Mouse (Mus musculus) R1 (cell line): ENCODE results near the gene Cyp2w1.

Experiments
- DNase-seq: peaks from one replicate; pipeline ENCODE4 v3.0.0-alpha.2; 2018; ENCODE audit warnings: low read depth, low spot score

Gene Cyp2w1

GRCm38 (mm10) chr5:139403692-139404260 lies 51.4 kb downstream of the Cyp2w1 start:
- DNase-seq = no peak

DNA sequence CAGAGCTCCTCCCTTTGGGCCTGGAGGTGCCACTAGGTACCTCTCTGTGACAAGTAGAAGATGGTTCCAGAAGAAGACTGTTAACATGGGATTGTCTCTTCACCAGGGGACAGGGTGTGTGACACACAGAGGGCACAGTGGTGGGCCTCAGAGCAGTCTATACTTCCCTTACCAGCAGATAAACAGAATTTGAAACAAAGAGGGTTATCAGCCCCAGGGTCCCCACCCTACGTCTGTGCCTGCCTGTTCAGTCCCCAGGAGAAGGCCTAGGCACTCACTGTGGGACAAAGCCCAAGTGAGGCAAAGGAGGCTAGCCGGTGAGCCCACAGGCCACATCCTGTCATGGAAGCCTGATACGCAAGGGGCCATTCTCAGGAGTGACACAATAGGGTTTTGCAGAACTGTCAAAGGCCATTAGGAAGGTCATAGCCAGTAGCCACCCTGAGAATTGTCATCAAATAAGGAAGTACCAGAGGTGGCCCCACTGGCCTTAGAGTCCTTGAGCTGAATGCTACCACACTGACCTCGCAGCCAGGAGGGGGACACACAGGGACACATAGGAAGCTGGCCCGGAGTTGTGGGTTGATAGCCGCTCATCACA lies 52.5 kb downstream of the Cyp2w1 start, which contains the start of gene C130050O18Rik:
Gene C130050O18Rik (plus strand): TSS at position 480 of the 601 bp plus-strand sequence.
- no peak for DNase-seq

DNA sequence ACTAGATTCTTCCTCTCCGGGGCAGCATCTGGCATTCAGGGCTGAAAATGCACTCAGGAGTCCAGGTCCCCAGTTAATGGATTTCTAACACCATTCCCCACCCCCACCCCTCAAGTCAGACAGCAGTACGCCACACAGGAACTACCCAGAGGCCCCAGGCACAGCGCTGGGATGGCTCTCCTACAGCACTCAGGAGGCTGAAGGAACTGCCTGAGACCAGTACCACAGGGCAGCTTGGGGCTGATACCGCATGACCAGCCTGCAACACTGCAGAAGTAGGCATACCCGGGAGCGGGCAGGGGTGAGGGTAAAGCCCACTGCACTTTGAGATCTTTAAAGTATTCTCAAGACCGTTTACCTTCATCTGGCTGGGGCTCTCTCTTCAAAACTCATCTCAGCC lies 53.1 kb downstream of the Cyp2w1 start:
- DNase-seq = no peak

DNA sequence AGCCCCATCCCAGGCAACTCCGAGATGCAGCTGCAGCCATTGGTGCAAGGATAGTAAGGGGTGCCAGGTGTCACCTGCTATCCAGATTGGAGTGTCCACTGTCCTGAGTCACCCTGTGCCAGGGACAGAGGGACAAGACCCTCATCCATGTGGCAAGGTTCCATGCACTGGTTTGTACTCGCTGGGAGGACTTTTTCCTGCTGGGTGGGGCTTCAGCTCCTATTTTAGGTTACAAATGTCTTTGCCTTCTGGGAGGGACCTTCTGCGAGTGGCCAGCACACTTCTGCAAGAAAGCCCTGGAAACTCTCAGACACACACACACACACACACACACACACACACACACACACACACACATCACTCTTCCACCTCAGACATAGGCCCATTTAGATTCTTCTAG lies 53.5 kb downstream of the Cyp2w1 start:
- no peak for DNase-seq
